Mouse (Mus musculus) cerebellum, adult 9-10 months (tissue): Measurements from ENCODE around the gene Tbc1d10a.
"Not testable (repeated sequence)": the region's sequence is repeated elsewhere in the genome, so short reads cannot be mapped to it uniquely, and the experiment has no call there.

Experiments used
- DNase-seq: peaks from one replicate; pipeline ENCODE4 v3.0.0; 2022

The Tbc1d10a gene

GRCm38 (mm10) chr11:4184251-4184952 is 2.2 kb upstream of the Tbc1d10a start:
- DNase-seq, result no peak

DNA sequence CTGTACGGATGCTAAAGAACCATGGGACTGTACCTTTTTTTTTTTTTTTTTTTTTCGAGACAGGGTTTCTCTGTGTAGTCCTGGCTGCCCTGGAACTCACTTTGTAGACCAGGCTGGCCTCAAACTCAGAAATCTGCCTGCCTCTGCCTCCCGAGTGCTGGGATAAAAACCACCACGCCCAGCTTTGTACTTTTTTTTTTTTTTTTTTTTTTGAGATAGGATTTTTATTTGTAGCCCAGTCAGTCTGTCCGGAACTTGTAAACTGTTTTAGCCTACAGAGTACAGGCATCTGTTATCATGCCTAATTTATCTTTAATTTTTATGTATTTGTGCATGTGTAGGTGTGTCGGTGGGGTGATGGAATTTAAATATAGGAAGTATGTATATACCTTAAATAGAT is 1.1 kb upstream of the Tbc1d10a start:
- DNase-seq, result not testable (repeated sequence)

- DNase-seq, result peak; percentile 47
Measured at GRCm38 (mm10) chr11:4187318-4187700, 720 bp downstream of the Tbc1d10a start.

GRCm38 (mm10) chr11:4189182-4189581 is 2.6 kb downstream of the Tbc1d10a start:
- no peak for DNase-seq

GRCm38 (mm10) chr11:4190677-4191076 is 4.1 kb downstream of the Tbc1d10a start:
- DNase-seq, result no peak

GRCm38 (mm10) chr11:4192757-4193156 is 6.2 kb downstream of the Tbc1d10a start:
- no peak for DNase-seq

- no peak for DNase-seq
Measured at GRCm38 (mm10) chr11:4193420-4193819, 6.8 kb downstream of the Tbc1d10a start.

DNA sequence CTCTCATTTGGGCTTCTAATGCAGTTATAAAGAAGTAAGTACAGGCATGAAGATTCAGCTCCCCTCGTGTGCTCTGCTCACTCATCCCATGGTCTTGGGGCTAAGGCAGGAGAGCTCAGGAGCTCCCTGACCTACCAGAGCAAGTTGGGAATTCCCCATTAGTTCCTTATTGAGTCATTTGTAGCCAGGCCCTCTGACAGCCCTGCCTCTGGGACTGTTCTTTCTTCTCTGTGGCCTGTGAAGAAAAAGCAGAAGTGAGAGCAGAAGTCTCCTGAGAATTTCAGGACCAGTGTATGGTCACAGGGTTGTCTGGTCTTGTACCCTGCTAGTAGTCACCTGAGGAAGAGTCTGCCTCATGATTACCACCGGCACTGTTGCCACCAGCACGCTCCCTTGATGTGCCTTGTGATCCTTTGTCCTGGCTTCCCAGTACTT is 9.0 kb downstream of the Tbc1d10a start:
- no peak for DNase-seq

DNA sequence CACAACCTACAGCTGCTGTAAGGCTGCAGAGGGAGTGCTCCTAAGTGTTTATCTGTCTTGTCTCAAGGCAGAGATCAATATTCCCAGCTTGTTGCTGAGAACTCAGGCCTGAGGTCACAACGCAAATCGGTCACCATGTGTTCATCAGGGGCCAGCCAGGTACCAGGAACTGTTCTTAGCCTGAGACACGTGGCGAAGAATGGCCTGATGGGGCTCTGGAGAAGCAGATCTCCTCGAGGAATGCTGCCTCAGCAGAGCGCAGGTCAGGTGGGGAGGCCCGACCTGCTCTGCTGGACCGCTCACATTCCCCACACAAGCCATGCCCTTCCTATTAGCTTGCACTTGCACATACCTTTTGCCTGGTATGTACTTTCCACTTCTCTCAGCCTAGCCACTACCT is 10.0 kb downstream of the Tbc1d10a start:
- no peak for DNase-seq

DNA sequence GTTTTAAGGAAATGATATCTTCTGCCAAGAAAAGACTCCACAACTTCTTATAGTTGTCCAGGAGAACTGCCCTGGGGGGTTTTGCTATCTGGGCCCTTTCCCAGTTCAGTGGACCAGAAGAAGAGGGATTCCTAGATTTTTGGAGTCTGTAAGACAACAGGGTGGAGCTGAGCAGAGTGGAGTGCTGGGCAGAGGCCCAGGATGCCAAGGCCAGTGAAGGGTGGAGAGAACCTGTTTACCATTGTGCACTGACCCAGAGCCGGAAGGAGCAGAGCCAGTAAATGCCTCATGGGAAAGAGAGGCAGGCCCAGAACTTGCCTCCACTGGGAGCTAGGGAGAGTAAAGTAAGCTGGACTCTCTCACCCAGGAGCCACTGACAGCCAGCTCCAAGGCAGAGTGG is 11.1 kb downstream of the Tbc1d10a start:
- DNase-seq, result no peak

DNA sequence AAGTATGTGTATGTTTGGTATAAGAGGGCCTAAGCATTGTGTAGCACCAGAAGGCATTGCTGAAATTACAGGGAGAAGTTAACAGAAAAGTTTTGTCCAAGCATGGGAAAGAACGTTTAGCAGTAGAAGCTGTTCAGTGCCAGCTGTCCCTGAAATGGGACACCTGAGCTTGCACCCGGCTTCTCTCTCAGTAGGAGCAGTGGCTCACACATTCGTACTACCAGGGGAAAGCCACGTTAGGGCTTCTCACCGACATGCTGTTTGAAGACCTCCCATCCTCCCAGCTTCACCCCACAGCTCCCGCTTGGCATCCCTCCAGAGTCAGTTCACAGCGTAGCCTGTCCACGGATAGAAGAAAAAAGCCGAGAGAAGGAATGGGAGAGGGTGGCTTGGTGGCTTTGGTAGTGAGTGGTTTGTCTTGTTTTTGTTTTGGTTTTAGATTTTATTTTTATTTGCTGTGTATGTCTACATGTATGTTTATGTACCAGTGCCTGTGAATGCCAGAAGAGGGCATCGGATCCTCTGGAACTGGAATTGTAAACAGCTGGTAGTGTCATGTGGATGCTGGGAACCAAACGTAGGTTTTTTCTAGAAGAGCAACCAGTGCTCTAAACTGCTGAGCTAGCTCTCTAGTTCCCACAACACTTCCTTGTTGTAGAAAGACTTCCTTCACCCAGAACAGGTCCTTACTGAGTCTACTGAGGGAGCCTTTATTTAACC is 15.6 kb downstream of the Tbc1d10a start:
- DNase-seq, result no peak

DNA sequence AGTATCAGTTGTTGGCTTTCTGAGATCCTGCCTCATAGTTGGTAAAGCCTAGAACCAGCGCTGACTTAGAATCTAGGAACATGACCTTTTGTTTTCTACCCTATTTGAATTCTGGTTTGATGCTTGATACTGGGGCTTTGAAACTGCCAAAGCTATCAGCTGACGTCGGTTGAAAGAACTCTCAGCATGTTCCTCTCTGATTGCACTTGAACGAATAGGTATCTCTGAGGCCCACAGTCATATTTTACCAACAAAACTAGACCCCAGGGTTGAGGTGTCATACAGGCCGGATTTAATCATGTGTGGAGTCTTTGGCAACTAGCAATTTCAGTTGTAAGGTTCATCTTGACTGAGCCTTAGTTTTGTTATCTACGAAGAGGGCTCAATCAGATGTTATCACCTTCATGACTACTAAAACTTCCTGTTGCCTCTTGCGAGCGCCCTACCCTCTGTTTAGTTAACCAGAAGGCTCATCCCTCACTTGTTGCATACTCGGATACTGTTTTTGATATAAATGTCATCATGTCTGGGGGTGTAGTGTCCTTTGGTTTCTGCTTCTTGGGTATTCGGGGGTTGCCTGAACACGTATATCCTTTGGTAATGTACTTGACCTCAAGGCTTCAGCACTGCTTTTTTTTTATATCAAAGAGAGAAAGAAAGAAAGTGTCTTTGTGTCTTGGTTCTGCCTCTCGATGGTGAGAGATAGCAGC is 16.6 kb downstream of the Tbc1d10a start:
- DNase-seq, result no peak

GRCm38 (mm10) chr11:4203705-4204074 is 17.1 kb downstream of the Tbc1d10a start:
- DNase-seq, result no peak

- no peak for DNase-seq
Measured at GRCm38 (mm10) chr11:4205097-4205655, 18.6 kb downstream of the Tbc1d10a start.

- no peak for DNase-seq
Measured at GRCm38 (mm10) chr11:4205951-4206350, 19.4 kb downstream of the Tbc1d10a start.

GRCm38 (mm10) chr11:4206563-4206962 is 20.0 kb downstream of the Tbc1d10a start:
- no peak for DNase-seq

DNA sequence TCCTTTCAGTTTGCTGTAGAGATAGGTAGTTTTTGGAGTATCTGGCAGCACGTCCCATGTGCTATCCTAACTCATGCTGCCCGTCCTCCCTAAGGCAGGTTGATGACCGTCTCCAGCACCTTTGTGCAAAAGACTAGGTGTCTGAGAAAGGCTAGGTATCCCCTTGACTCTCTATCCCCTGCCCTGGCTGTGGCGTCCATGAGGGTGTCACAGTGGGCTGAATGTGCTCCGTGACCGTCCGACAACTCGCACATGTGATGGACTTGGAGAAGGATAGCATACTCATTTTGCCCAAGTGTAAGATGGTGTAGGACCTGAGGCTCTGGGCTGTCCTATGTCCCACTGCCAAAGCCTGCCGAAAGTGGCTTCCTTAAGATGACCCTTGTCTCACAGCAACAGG is 21.1 kb downstream of the Tbc1d10a start:
- DNase-seq, result no peak

- no peak for DNase-seq
Measured at GRCm38 (mm10) chr11:4209556-4209955, 23.0 kb downstream of the Tbc1d10a start.

DNA sequence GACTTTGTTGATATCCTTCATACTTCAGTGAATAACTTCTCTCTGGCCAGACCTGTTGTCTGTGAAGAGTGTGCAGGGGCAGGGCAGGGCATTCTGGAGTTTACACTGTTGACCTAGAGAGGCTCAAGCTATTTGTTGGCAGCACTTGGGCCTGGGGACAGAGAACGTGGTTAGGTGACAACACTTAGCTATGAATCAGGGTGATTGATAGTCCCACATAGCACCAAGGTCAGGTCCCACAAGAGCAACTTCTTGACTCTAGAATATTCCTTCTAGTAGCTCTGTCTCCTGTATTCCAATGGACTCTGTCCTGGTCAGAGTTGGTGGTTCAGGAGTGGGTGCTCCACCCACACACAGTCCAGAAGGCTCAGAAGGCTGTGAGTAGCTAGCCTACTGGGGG is 24.2 kb downstream of the Tbc1d10a start:
- DNase-seq, result no peak

DNA sequence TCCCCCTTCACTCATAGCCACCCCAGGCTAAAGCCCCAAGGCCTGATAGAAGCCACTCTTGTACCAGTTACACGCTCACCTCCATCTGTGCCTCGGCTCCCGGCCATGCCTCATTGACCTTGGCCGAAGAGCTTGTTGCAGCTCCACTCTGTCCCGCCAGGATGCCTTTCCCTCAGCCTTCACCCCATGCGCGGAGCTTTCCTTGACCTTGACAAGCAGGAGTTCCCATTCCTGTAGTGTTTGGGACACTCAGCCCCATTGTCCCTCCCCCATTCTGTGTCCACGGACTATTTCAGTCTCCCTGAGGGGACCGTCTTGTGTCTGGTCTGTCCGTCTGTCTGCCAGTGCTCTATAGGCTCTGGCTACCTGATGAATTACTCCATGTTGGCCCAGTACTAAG is 26.5 kb downstream of the Tbc1d10a start:
- DNase-seq, result no peak

DNA sequence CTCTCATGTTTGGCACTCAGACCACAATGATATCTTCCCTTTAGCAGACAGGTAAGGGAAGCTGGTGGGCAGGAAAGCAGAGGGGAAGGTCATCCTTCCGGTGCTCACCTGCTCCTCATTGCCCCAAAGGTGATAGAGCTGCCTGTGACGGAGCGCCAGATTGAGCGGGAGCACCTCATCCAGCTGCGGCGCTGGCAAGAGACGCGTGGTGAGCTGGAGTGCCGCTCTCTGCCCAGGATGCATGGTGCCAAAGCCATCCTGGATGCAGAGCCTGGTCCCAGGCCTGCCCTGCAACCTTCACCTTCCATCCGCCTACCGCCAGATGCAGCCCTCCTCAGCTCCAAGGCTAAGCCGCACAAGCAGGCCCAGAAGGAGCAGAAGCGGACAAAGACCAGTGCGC is 28.0 kb downstream of the Tbc1d10a start:
- no peak for DNase-seq

GRCm38 (mm10) chr11:4215061-4215460 is 28.5 kb downstream of the Tbc1d10a start:
- DNase-seq, result no peak

DNA sequence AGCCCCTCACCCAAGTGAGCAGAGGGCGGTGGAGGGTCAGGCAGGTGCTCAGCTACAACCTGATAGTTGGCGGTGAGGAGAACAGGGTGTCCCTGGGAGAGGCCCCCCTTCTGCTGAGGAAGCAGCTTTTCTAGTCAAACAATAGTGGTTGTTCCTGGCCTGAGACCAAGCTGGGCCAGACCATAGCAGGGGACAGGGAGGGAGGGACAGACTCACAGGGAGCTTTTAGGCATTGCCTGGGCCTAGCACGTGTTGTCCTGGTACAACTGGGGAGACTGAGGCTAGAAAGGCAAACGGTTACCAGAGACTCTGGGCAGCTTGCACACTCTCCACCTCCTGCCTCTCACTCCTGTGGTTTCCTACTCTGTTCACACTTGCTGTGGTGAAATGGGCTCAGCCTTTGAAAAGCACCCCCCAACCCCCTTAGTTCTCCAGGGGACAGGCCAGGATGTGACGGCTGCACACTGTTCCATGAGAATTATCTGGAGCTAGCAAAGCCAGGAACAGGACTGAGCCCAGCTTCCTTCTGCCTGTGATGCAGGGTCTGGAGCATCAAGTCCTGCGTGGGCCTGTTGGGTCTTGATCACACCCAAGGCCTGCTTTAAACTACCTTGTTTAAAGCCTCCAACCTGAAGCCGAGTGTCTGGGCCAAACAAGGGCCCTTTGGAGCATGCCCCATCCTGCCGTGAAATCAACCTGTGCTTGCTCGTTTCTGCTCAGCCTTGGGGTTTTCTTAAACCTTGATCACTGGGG is 29.8 kb downstream of the Tbc1d10a start:
- DNase-seq, result no peak
